Mouse (Mus musculus) ES-Bruce4 (cell line): ENCODE results near the gene E2f4.

Experiments used
- CTCF ChIP-seq: IDR thresholded peaks from one replicate; pipeline ENCODE4 v1.8.1; 2011; ENCODE audit warnings: low read depth, low read length
- POLR2A ChIP-seq: IDR thresholded peaks from one replicate; pipeline ENCODE4 v1.8.1; 2011; ENCODE audit warnings: low read length; ENCODE audit not compliant: insufficient read depth

DNA sequence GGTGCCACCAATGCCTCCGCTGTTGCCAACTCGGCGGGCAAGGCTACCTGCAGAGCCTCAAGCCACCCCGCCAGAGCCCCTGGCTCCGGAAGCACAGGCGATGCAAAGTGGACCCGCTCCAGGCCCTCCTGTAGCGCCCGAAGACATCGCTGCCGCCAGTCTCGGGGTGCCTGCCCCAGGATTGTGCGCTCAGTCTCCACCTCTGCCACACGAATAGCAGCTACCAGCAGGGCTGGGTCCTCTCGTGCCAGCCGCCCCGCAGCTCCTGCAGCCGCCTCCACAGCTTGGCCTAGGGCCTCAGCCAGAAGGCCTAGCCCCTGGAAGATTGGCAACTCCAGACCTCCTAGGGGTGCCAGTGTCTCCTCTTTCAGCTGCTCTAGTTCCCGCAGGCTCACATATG, 4.1 kb upstream of the E2f4 start:
- TF ChIP-seq POLR2A, result no peak
- TF ChIP-seq CTCF, result no peak
